Mouse (Mus musculus): Measurements from ENCODE around the gene Nit2. TPM values are rescaled to one million over a fixed set of nuclear protein-coding genes. Genes with fewer than 3 reads are reported as not detected.

Gene Nit2
- total RNA-seq, 1 experiment: 62.0 TPM

DNA sequence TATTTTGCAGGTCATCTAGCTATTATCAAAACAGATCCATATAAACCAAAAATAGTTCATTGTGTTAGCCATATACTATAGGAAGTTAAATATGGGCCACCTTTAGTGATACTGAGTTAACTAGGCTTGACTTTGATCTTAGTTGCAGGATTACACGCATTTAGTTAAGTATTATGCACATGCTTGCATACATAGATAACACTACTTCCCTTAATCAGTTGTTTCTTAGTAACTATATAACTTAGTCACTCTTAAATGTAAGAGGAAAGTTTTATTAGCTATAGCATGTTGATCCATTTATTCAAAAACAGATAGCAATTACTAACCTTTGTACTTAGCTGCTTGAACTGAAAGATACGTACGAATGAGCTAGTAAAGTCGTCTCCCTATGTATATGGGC, 15.7 kb downstream of the Nit2 start:
- Histone ChIP-seq H3K9ac (ENCODE audit: insufficient read depth, low read depth, low read length, poor library complexity, severe bottlenecking) (no peak overlapping the region), H3K4me3 (ENCODE audit: insufficient read depth in 1 of 2, low read depth in 1 of 2, low read length in 2 of 2, poor library complexity in 1 of 2, severe bottlenecking in 1 of 2) (no peak overlapping the region), H3K36me3 (ENCODE audit: control insufficient read depth, insufficient read depth, low read length, poor library complexity, severe bottlenecking) (peaks cover 13% of the 10 kb centered on the region), H3K9me3 (ENCODE audit: control insufficient read depth, insufficient read depth, low read depth, low read length) (no peaks in the 10 kb centered on the region), H3K27ac (ENCODE audit: insufficient read depth, low read depth, low read length, poor library complexity, severe bottlenecking) (no peak overlapping the region), H3K4me1 (ENCODE audit: control insufficient read depth in 2 of 2, insufficient read depth in 2 of 2, low read length in 2 of 2, poor library complexity in 1 of 2) (no peaks in the 10 kb centered on the region)
- in situ Hi-C loops (cut with MboI; ENCODE audit: low sequenced_read_pairs in 2 of 2, unreplicated experiment in 2 of 2): no loop called here
- DNase-seq (ENCODE audit: low read depth, low spot score): no peak
- no peak for TF ChIP-seq ZC3H11A (IDR thresholded peaks at IDR 0.05; ENCODE audit: borderline replicate concordance, low read depth, low read length)
- no peak for TF ChIP-seq HCFC1 (IDR thresholded peaks at IDR 0.05; ENCODE audit: borderline replicate concordance, insufficient read depth, low read length)
- TF ChIP-seq MAFK (IDR thresholded peaks at IDR 0.05; ENCODE audit: insufficient read depth, low read depth, low read length): no peak
- no peak for TF ChIP-seq CHD2 (IDR thresholded peaks at IDR 0.05; ENCODE audit: low read depth, low read length)
- TF ChIP-seq ZNF384 (IDR thresholded peaks at IDR 0.05; ENCODE audit: low read depth, low read length): no peak

- Histone ChIP-seq H3K4me3 (ENCODE audit: insufficient read depth in 1 of 2, low read depth in 1 of 2, low read length in 2 of 2, poor library complexity in 1 of 2, severe bottlenecking in 1 of 2) (no peak overlapping the region), H3K36me3 (ENCODE audit: control insufficient read depth, insufficient read depth, low read length, poor library complexity, severe bottlenecking) (peaks cover 16% of the 10 kb centered on the region), H3K9me3 (ENCODE audit: control insufficient read depth, insufficient read depth, low read depth, low read length) (no peaks in the 10 kb centered on the region), H3K4me1 (ENCODE audit: control insufficient read depth in 2 of 2, insufficient read depth in 2 of 2, low read length in 2 of 2, poor library complexity in 1 of 2) (no peaks in the 10 kb centered on the region), H3K9ac (ENCODE audit: insufficient read depth, low read depth, low read length, poor library complexity, severe bottlenecking) (no peak overlapping the region), H3K27ac (ENCODE audit: insufficient read depth, low read depth, low read length, poor library complexity, severe bottlenecking) (no peak overlapping the region)
- in situ Hi-C loops (cut with MboI; ENCODE audit: low sequenced_read_pairs in 2 of 2, unreplicated experiment in 2 of 2): no loop called here
- TF ChIP-seq HCFC1 (IDR thresholded peaks at IDR 0.05; ENCODE audit: borderline replicate concordance, insufficient read depth, low read length): no peak
- no peak for DNase-seq (ENCODE audit: low read depth, low spot score)
Observed at GRCm38 (mm10) chr16:57144741-57145140, 22.4 kb downstream of the Nit2 start.

- in situ Hi-C loops (cut with MboI; ENCODE audit: low sequenced_read_pairs in 2 of 2, unreplicated experiment in 2 of 2): no loop called here
- TF ChIP-seq ZC3H11A (IDR thresholded peaks at IDR 0.05; ENCODE audit: borderline replicate concordance, low read depth, low read length): no peak
- TF ChIP-seq ZNF384 (IDR thresholded peaks at IDR 0.05; ENCODE audit: low read depth, low read length): no peak
- no peak for TF ChIP-seq MAFK (IDR thresholded peaks at IDR 0.05; ENCODE audit: insufficient read depth, low read depth, low read length)
- Histone ChIP-seq H3K9ac (ENCODE audit: insufficient read depth, low read depth, low read length, poor library complexity, severe bottlenecking) (no peak overlapping the region), H3K9me3 (ENCODE audit: control insufficient read depth, insufficient read depth, low read depth, low read length) (no peaks in the 10 kb centered on the region), H3K4me3 (ENCODE audit: insufficient read depth in 1 of 2, low read depth in 1 of 2, low read length in 2 of 2, poor library complexity in 1 of 2, severe bottlenecking in 1 of 2) (no peak overlapping the region), H3K27ac (ENCODE audit: insufficient read depth, low read depth, low read length, poor library complexity, severe bottlenecking) (no peak overlapping the region), H3K36me3 (ENCODE audit: control insufficient read depth, insufficient read depth, low read length, poor library complexity, severe bottlenecking) (peaks cover 10% of the 10 kb centered on the region), H3K4me1 (ENCODE audit: control insufficient read depth in 2 of 2, insufficient read depth in 2 of 2, low read length in 2 of 2, poor library complexity in 1 of 2) (peaks cover 6 to 8% of the 10 kb centered on the region in 2 experiments)
- DNase-seq (ENCODE audit: low read depth, low spot score): no peak
Observed at GRCm38 (mm10) chr16:57133611-57134010, 33.5 kb downstream of the Nit2 start.

GRCm38 (mm10) chr16:57132326-57132725, 34.8 kb downstream of the Nit2 start:
- no peak overlapping the region for H3K9ac ChIP-seq (ENCODE audit: insufficient read depth, low read depth, low read length, poor library complexity, severe bottlenecking)
- H3K36me3 ChIP-seq (ENCODE audit: control insufficient read depth, insufficient read depth, low read length, poor library complexity, severe bottlenecking): peaks cover 8% of the 10 kb centered on the region
- no peak overlapping the region for H3K27ac ChIP-seq (ENCODE audit: insufficient read depth, low read depth, low read length, poor library complexity, severe bottlenecking)
- in situ Hi-C loops (cut with MboI; ENCODE audit: low sequenced_read_pairs in 2 of 2, unreplicated experiment in 2 of 2): no loop called here
- no peak overlapping the region for H3K4me3 ChIP-seq (ENCODE audit: insufficient read depth in 1 of 2, low read depth in 1 of 2, low read length in 2 of 2, poor library complexity in 1 of 2, severe bottlenecking in 1 of 2)
- H3K9me3 ChIP-seq (ENCODE audit: control insufficient read depth, insufficient read depth, low read depth, low read length): no peaks in the 10 kb centered on the region
- H3K4me1 ChIP-seq (ENCODE audit: control insufficient read depth in 2 of 2, insufficient read depth in 2 of 2, low read length in 2 of 2, poor library complexity in 1 of 2): peaks cover 6 to 8% of the 10 kb centered on the region in 2 experiments
- TF ChIP-seq HCFC1 (IDR thresholded peaks at IDR 0.05; ENCODE audit: borderline replicate concordance, insufficient read depth, low read length) (no peak), CHD2 (IDR thresholded peaks at IDR 0.05; ENCODE audit: low read depth, low read length) (no peak)
- DNase-seq (ENCODE audit: low read depth, low spot score): no peak

DNA sequence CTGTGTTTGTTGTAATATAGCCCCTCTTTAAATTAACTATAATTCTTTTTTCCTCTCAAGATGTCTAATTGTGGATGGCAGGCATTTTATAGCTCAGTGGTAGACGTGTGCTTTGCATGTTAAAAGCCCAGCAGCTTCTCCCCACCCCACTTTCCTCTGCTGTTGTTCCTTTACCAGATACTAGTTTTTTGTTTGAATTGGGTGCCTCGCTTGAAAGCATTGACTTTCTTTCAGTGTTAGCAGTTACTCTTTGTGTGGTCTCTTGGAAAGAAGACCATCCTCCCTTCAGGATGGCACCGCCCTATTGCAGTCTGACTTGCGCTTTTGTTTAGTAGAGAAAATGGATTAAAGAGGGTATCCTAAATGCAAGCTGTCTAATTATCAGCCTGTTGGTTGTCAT, 35.6 kb downstream of the Nit2 start:
- Histone ChIP-seq H3K9me3 (ENCODE audit: control insufficient read depth, insufficient read depth, low read depth, low read length) (no peaks in the 10 kb centered on the region), H3K36me3 (ENCODE audit: control insufficient read depth, insufficient read depth, low read length, poor library complexity, severe bottlenecking) (peaks cover 8% of the 10 kb centered on the region), H3K27ac (ENCODE audit: insufficient read depth, low read depth, low read length, poor library complexity, severe bottlenecking) (no peak overlapping the region; the same call in 1 of the 2 replicates), H3K4me1 (ENCODE audit: control insufficient read depth in 2 of 2, insufficient read depth in 2 of 2, low read length in 2 of 2, poor library complexity in 1 of 2) (peaks cover 6 to 10% of the 10 kb centered on the region in 2 experiments), H3K4me3 (ENCODE audit: insufficient read depth in 1 of 2, low read depth in 1 of 2, low read length in 2 of 2, poor library complexity in 1 of 2, severe bottlenecking in 1 of 2) (no peak overlapping the region), H3K9ac (ENCODE audit: insufficient read depth, low read depth, low read length, poor library complexity, severe bottlenecking) (no peak overlapping the region)
- TF ChIP-seq HCFC1 (IDR thresholded peaks at IDR 0.05; ENCODE audit: borderline replicate concordance, insufficient read depth, low read length): no peak
- no peak for TF ChIP-seq ZC3H11A (IDR thresholded peaks at IDR 0.05; ENCODE audit: borderline replicate concordance, low read depth, low read length)
- TF ChIP-seq CHD2 (IDR thresholded peaks at IDR 0.05; ENCODE audit: low read depth, low read length): no peak
- no peak for TF ChIP-seq ZNF384 (IDR thresholded peaks at IDR 0.05; ENCODE audit: low read depth, low read length)
- no peak for TF ChIP-seq MAFK (IDR thresholded peaks at IDR 0.05; ENCODE audit: insufficient read depth, low read depth, low read length)
- in situ Hi-C loops (cut with MboI; ENCODE audit: low sequenced_read_pairs in 2 of 2, unreplicated experiment in 2 of 2): no loop called here
- peak; percentile 37 for DNase-seq (ENCODE audit: low read depth, low spot score)

Measured in ES-E14 (cell line).